Mouse (Mus musculus): Measurements from ENCODE around the gene Ttc28.

DNA sequence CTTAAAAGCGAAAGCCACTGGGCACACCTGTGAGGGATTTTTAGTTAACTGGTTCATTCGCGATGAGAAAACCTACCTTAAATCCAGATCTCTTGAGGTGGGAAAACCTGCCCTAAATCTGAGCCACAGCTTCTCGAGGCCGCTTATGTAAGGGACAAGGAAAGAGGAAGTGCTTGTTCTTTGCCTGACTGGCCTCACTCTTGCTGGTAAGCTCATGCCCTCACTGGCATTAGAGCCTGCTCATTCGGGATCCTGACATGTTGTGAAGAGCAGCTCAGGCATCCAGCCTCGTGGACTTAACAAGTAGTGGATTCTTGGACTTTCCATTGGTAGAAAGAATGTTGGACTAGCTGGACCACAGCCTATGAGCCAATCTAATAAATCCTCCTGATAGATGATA lies 422.1 kb downstream of the Ttc28 start:
- TF ChIP-seq ZMIZ1 (IDR thresholded peaks at IDR 0.05; ENCODE audit: low read depth, low read length) (no peak), POLR2A (IDR thresholded peaks at IDR 0.05; ENCODE audit: control insufficient read depth in 1 of 2, insufficient read depth in 1 of 2, low read depth in 1 of 2, low read length in 2 of 2, poor library complexity in 1 of 2) (no peak), ELF1 (IDR thresholded peaks at IDR 0.05; ENCODE audit: low read depth, low read length) (no peak), E2F4 (IDR thresholded peaks at IDR 0.05; ENCODE audit: borderline replicate concordance, low read depth, low read length) (no peak), CTCF (IDR thresholded peaks at IDR 0.05 in 2 of 3, conservative IDR thresholded peaks at IDR 0.05 in 1 of 3; ENCODE audit: control insufficient read depth in 1 of 3, insufficient read depth in 1 of 3, low read depth in 2 of 3, low read length in 3 of 3, poor library complexity in 1 of 3, severe bottlenecking in 1 of 3) (no peak), USF1 (IDR thresholded peaks at IDR 0.05; ENCODE audit: low read depth, low read length) (no peak), CHD1 (IDR thresholded peaks at IDR 0.05; ENCODE audit: low read depth, low read length) (no peak), GATA1 (IDR thresholded peaks at IDR 0.05; ENCODE audit: low read depth, low read length) (no peak)

Measured in MEL (cell line).